Comparison of ENCODE assay signal across 10 mouse cellular contexts in the genomic region with DNA sequence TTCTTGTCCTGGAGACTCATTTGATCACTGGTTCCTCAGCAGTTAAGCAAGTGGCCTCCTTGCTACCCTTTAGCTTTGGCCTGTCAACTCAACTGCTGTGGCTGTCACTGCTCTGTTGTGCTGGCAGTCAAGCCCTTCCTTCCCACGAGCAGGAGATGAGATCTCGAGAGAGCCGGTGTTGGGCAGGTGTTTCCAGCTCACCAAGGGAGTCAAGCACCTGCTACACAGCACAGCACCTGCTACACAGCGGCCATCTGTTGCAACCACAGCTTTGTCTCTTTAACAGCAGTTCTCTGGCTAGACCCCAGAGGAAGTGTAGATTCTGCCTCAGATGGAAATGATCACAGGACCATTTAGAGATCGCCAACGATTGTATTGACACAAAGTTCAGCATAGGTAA. TPM values are rescaled to one million over a fixed set of nuclear protein-coding genes. Genes with fewer than 3 reads are reported as not detected.
DNase-seq lines count a peak whose midpoint lies in the region; ATAC-seq and TF ChIP-seq lines count a peak whose summit lies in the region.
"Had no signal": no experiment of that assay in that cellular context is flagged by ENCODE, and none has a peak within 500 bp of the region (broad histone marks: within the 10 kb centered on the region; RNA-seq: fewer than 3 reads in every experiment).

No protein-coding gene starts in this region.

- no peak for DNase-seq in kidney, postnatal 0 days (ENCODE audit: low spot score)
- DNase-seq in kidney, postnatal 14 days, result no peak
- DNase-seq in forebrain, embryonic 14.5 days (ENCODE audit: low spot score), result peak; percentile 27
- DNase-seq in stomach, postnatal 0 days (ENCODE audit: low spot score), result no peak
- DNase-seq in right cerebral cortex, postnatal 36 days (ENCODE audit: low spot score in 2 of 2), result no peak
- no peak for DNase-seq in right cerebral cortex, postnatal 4 days
- no peak for DNase-seq in kidney, postnatal 25 days

- no peak overlapping the region for H3K27ac ChIP-seq in kidney, postnatal 0 days
- no peak overlapping the region for H3K27ac ChIP-seq in forebrain, embryonic 14.5 days (ENCODE audit: low read depth, low read length)
- no peak overlapping the region for H3K27ac ChIP-seq in stomach, postnatal 0 days (replicated peaks)

- 0 out of 2 replicates have a peak, but pooled peaks have one; percentile 38 for ATAC-seq in kidney, postnatal 0 days (replicated peaks; ENCODE audit: low FRiP score, low read depth)
- peak; percentile 45 for ATAC-seq in forebrain, embryonic 14.5 days
- ATAC-seq in megakaryocyte, adult 5-6 weeks (ENCODE audit: poor library complexity, severe bottlenecking), result 0 out of 2 replicates have a peak, but pooled peaks have one; percentile 10
- peak; percentile 15; the same call in 1 of the 2 replicates for ATAC-seq in stomach, postnatal 0 days (ENCODE audit: low FRiP score, low TSS enrichment)

- no peak for TF ChIP-seq EP300 in stomach, postnatal 0 days (optimal IDR thresholded peaks at IDR 0.05)

- no peak overlapping the region for H3K4me2 ChIP-seq in kidney, postnatal 0 days (ENCODE audit: low read length)
- H3K4me2 ChIP-seq in forebrain, embryonic 14.5 days (ENCODE audit: low read length), result no peak overlapping the region
- no peak overlapping the region for H3K4me2 ChIP-seq in stomach, postnatal 0 days (replicated peaks; ENCODE audit: low read depth)

- H3K4me3 ChIP-seq in kidney, postnatal 0 days (replicated peaks; ENCODE audit: low read depth, low read length), result no peak overlapping the region
- no peak overlapping the region for H3K4me3 ChIP-seq in forebrain, embryonic 14.5 days (ENCODE audit: low read depth, low read length)
- no peak overlapping the region for H3K4me3 ChIP-seq in stomach, postnatal 0 days (ENCODE audit: low read depth, low read length)

- no peaks in the 10 kb centered on the region for H3K9me3 ChIP-seq in kidney, postnatal 0 days (replicated peaks; ENCODE audit: low read length)
- no peaks in the 10 kb centered on the region for H3K9me3 ChIP-seq in forebrain, embryonic 14.5 days (replicated peaks; ENCODE audit: control insufficient read depth, low read length)
- H3K9me3 ChIP-seq in stomach, postnatal 0 days (ENCODE audit: control insufficient read depth, low read length), result no peaks in the 10 kb centered on the region

- H3K36me3 ChIP-seq in kidney, postnatal 0 days (ENCODE audit: insufficient read depth, low read length), result peaks cover 18% of the 10 kb centered on the region
- H3K36me3 ChIP-seq in forebrain, embryonic 14.5 days (ENCODE audit: control insufficient read depth, insufficient read depth, low read length), result peaks cover 34% of the 10 kb centered on the region
- peaks cover 6% of the 10 kb centered on the region for H3K36me3 ChIP-seq in stomach, postnatal 0 days (ENCODE audit: control insufficient read depth, insufficient read depth, low read length)

- no peaks in the 10 kb centered on the region for H3K4me1 ChIP-seq in kidney, postnatal 0 days (replicated peaks; ENCODE audit: insufficient read depth, low read length)
- no peaks in the 10 kb centered on the region for H3K4me1 ChIP-seq in forebrain, embryonic 14.5 days (ENCODE audit: control insufficient read depth, insufficient read depth, low read length)
- H3K4me1 ChIP-seq in stomach, postnatal 0 days (replicated peaks; ENCODE audit: control insufficient read depth, insufficient read depth), result no peaks in the 10 kb centered on the region

- no peaks in the 10 kb centered on the region for H3K27me3 ChIP-seq in kidney, postnatal 0 days (ENCODE audit: insufficient read depth, low read length)
- no peaks in the 10 kb centered on the region for H3K27me3 ChIP-seq in forebrain, embryonic 14.5 days (replicated peaks; ENCODE audit: control insufficient read depth, insufficient read depth, low read length)
- H3K27me3 ChIP-seq in stomach, postnatal 0 days (ENCODE audit: control insufficient read depth, insufficient read depth, low read length), result no peaks in the 10 kb centered on the region

- 53% methylated on average over 6 of the region's 6 CpGs for WGBS in kidney, postnatal 0 days
- 61% methylated on average over 6 of the region's 6 CpGs for WGBS in forebrain, embryonic 14.5 days
- 51% methylated on average over 6 of the region's 6 CpGs for WGBS in stomach, postnatal 0 days

- no peak for TF ChIP-seq CTCF in kidney, postnatal 0 days (IDR thresholded peaks at IDR 0.05; ENCODE audit: low read depth)
- TF ChIP-seq CTCF in stomach, postnatal 0 days (IDR thresholded peaks at IDR 0.05; ENCODE audit: low read depth), result no peak

- H3K9ac ChIP-seq in kidney, postnatal 0 days (ENCODE audit: low read depth, low read length), result no peak overlapping the region
- H3K9ac ChIP-seq in forebrain, embryonic 14.5 days (ENCODE audit: low read length), result no peak overlapping the region
- H3K9ac ChIP-seq in stomach, postnatal 0 days (ENCODE audit: low read length), result no peak overlapping the region

RNA-seq across cellular contexts. Expression of gene Gal, which starts 37.3 kb away (rescaled TPM):
- 0.61 and 0.70 TPM in 2 replicates for polyA plus RNA-seq in kidney, postnatal 0 days (2015; fragmentation: Nextera tagmentation; extraction: Ambion mirVana)
- 5.6 and 6.6 TPM in 2 replicates for polyA plus RNA-seq in forebrain, embryonic 14.5 days (2014; fragmentation: Nextera tagmentation; extraction: Ambion mirVana)
- total RNA-seq in megakaryocyte, adult 5-6 weeks (2015), result 1.1 and 2.0 TPM in 2 replicates
- 0.70 TPM in 1 of 2 replicates, not detected in the other for total RNA-seq in megakaryocyte, adult 5-6 weeks (2017)
- polyA plus RNA-seq in stomach, postnatal 0 days (2015; fragmentation: Nextera tagmentation; extraction: Ambion mirVana), result 10.2 and 11.8 TPM in 2 replicates
- polyA plus RNA-seq: kidney, embryonic 14.5 days; liver, adult 2 months had no signal
